Mouse (Mus musculus): ENCODE measurements around the gene Bicd2. TPM values are rescaled to one million over a fixed set of nuclear protein-coding genes. Genes with fewer than 3 reads are reported as not detected.

Gene Bicd2
- total RNA-seq (2021) = 10 to 100 TPM; 20.5 to 21.2 TPM
- long read RNA-seq, experiment 1, full-length matches to known transcripts = 29 of 35 reads
- long read RNA-seq, experiment 1, partial matches to known transcripts = 3 of 35 reads
- long read RNA-seq, experiment 1, other reads (novel, unspliced or antisense) = 3 of 35 reads
- long read RNA-seq, experiment 2, full-length matches to known transcripts = 38 of 50 reads
- long read RNA-seq, experiment 2, partial matches to known transcripts = 4 of 50 reads
- long read RNA-seq, experiment 2, other reads (novel, unspliced or antisense) = 8 of 50 reads

DNA sequence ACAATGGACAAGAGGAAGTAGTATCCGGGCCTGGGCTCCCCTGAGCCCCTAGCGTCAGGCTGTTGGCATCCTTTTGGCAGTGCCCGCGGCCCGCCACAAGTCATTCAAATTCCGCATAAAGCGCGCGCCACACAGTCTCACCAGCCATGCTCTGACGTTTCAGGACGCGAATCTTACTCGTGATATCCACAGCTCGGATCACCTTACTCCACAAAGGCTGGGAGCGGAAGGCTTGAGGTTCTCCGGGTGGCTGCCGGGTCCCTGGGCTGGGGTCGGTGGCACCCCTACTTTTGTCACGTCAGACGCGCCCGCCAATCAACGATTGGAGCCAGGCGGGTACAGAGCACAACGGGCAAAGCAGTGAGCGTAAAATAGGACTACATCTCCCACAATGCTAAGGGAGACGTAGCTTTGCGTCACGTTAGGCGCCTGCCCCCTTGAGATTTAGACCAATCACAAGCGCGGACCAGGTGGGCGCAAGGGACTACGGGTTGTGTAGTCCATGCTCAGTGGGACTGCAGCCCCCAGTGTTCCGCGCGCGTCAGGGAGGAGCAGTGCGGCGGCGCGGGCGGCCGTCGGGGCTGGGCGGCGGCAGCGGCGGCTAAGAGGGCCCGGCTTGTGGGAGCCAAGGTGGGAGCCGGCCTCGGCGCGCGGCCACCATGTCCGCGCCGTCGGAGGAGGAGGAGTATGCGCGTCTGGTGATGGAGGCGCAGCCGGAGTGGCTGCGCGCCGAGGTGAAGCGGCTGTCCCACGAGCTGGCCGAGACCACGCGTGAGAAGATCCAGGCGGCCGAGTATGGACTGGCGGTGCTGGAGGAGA, at the start of gene Bicd2:
TSS of gene Bicd2 (plus strand) at position 574 of the 819 bp plus-strand sequence.
- peak; percentile 97 for DNase-seq
- intact Hi-C loops (cut with DNase I; ENCODE audit: low total_unique reads) = no loop called here

DNA sequence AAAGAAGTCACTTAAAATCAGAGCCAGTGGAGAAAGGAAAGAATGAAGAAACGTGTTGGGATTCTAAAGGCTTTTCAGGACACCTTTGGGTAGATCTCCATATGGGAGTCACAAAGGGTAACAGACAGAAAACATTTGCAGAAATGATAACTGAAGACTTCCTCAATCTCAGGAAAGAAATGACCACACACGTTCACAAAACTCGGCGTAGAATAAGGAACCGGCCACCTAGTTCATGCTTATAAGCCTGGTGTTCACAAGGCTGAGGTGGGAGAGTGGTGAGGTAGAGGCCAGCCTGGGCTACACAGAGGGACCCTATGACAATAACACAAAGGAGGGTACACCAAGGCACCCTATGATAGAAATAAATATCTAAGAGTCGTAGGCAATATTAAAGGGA, 49.4 kb upstream of the Bicd2 start:
- intact Hi-C loops (cut with DNase I; ENCODE audit: low total_unique reads) = no loop called here

DNA sequence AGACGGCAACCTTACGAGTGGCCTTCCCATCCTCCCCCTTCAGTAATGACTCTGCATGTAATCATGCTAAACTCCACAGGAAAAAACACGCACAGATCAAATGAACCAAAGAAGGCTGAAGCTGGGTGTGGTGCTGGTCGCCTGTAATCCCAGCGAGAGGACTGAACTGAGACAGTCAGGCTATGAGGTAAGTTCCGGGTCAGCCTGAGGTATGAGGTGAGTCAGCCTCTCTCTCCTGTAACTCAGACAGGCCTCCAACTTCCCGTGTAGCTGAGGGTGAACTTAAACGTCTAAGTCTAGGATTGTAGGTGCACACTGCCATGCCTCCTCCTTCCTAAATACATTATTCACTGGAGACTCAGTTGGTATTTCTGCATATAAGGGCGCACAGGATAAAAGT, 47.3 kb upstream of the Bicd2 start:
- intact Hi-C loops (cut with DNase I; ENCODE audit: low total_unique reads) = no loop called here
- DNase-seq = no peak

More for the DNA sequence above, 49.4 kb upstream of the Bicd2 start:
- no peak for DNase-seq

DNA sequence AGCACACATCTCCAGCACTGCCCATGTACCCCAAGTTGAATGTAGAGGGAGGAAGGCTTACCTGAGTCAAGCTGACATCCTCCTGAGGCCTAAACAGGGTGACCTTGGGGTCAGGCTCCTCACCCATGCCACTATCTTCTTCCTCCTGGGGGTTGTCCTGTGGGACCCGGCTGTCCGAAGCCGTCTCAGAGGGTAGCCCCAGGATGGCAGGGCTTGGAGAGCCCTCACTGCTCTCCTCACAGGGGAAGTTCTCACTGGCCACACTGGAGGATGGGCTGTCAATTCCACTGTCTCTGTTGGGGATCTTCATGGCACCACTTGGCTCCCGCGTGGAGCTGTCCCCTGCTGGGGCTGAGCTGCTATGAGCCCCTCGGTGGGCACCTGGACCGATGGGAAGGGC, 45.1 kb upstream of the Bicd2 start:
- intact Hi-C loops (cut with DNase I; ENCODE audit: low total_unique reads) = no loop called here
- no peak for DNase-seq

DNA sequence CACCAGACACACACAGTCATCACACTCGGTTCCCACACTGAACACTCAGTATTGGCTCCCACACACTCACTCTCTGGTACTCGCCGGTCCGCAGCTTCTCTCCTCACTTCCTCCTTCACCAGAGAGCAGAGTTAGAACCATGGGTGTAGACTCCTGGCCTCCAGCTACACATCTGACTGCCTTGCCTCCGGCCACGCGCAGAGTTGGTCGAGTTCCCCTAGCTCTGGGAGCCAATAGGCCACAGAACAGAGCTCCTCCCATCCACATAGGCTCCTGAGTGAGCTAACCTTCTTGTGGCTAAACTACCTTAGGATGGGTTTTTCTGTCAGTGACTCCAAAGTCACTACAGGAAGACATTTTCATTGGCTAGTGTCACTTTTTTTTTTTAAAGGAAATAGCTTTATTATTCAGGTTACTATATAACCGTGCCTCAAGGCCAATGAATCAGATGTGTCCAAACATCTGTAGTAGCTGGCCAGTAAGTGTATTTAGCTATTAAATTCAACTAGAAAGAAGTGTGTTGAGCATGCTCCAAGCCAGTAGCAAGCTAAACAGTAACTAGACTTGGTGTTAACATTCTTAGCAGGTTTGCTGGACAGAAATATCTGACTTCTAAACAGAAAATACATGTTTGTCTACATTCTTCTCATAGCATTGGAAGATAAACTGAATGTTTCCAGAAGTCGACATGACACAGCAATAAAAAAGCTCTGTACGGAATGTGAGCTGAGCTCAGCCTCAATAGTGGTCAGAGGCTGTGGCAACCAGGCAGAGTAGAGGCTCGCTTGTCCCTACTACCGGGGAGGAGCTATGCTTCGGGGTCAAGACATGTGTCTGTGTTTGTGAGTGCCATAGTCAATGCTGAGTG, 42.6 kb upstream of the Bicd2 start:
- DNase-seq = no peak
- intact Hi-C loops (cut with DNase I; ENCODE audit: low total_unique reads) = no loop called here

DNA sequence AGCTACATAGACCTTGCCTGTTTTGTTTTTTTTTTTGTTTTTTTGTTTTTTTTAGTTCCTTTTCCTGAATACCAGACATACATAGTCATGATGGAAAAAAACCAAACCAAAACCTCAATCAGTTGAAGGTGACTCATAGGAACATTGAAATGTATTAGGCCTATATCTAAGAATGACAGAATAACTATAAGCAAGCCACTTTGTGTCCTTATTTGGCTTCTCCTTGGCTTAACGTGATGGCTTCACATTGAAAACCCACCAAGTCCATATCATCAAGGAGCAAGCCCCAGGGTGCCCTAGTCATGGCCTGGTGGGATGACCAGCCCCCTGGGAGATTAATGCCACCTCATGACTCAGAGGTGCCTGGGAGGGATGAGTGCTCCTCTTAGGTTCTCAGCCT, 40.6 kb upstream of the Bicd2 start:
- DNase-seq = no peak
- intact Hi-C loops (cut with DNase I; ENCODE audit: low total_unique reads) = no loop called here

DNA sequence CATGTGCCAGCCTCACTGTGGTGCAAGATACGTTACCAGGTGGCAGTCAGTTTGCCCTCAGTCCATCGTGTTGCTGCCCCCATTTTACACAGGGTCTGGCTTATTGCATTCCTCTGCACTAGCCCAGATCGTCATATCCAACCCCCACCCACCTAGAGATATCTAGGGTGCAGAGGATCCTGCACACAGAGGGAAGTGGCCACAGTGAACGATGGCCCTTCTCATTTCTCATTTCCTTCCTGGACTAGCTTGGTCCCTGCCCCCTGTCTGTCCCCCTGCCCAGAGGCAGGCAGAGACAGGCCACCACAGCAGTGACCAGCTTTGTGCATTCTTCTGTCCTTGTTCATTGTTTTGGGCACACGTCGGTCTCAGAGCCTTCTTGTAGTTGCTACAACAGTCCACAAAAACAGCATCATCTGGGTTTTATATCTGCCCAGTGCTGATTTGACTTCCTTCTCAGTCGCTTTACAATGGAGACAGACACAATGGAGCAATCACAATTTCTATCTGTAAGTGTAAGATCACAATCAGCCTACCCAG, 34.5 kb upstream of the Bicd2 start:
- intact Hi-C loops (cut with DNase I; ENCODE audit: low total_unique reads) = no loop called here
- no peak for DNase-seq

DNA sequence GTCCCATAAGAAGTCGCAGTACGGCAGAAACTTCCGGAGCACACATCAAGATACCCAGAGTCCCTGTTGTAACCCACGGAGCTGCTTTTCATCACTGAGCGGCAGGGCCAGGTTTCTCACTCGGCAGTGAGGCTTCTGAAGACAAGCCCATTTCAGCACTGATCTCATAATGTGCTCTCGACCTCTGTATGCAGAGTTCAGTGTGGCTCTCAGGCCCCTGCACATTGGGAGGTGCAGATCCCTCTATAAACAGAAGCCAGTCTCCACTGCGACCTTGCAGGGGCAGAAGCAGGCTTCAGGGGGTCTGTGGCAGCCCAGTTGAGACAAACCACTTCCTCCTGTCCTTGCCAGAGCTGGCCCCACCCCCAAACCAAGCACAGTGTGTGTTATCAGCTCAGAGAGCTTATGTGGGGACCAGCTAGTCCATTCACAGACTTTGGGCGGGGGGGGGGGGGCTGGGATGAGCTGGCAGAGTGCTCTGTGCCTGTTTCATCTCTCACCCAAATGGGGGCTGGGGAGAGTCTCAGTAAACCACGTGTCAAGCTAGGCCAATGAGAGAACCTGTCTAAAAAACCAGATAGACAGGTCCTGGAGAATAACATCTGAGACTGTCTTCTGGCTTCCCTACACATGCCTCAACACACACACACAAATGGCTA, 33.9 kb upstream of the Bicd2 start:
- intact Hi-C loops (cut with DNase I; ENCODE audit: low total_unique reads) = no loop called here
- peak; percentile 24 for DNase-seq

DNA sequence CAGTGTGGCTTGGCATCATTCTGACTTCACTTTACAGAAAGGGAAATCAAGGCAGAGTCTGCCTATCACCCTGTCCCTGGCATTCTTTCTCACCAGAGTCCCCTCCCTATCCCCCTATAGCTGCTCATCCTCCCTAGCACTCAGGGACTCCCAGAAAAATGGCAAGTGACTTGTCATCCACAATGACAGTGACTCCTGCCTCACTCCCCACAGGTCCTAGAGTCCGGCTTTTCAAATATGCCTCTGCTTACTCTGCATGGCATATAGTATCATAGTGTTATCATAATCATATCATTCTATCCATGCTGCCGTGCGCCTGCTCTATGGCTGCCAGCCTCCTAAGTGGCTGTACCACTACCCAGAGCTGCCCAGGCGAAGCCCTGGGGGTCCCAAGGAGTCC, 33.2 kb upstream of the Bicd2 start:
- DNase-seq = no peak
- intact Hi-C loops (cut with DNase I; ENCODE audit: low total_unique reads) = no loop called here

DNA sequence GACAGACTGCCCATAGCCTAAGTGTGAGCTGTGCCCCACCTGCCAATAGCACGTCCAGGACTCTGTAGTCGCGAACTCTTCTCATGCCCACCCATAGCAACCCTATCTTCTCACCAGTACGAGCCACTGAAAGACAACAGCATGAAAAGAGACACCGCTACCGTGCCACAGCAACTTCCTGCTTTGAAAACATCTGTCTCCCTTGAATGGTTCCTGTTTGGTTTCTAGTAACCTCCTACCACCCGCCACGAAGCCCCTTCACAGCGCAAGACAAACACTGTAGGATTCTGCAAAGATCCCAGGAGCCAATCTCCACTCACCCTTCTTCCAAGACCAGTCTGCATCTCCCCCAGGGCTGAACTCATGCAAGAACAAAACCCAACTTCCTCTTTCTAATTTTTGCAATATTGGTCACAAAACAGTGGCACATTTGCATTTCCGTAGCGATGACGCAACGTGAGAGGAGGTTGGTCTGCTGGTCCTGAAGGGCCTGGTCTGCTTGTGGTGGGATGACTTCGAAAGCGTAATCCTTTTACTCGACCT, 32.5 kb upstream of the Bicd2 start:
- intact Hi-C loops (cut with DNase I; ENCODE audit: low total_unique reads) = no loop called here
- no peak for DNase-seq

DNA sequence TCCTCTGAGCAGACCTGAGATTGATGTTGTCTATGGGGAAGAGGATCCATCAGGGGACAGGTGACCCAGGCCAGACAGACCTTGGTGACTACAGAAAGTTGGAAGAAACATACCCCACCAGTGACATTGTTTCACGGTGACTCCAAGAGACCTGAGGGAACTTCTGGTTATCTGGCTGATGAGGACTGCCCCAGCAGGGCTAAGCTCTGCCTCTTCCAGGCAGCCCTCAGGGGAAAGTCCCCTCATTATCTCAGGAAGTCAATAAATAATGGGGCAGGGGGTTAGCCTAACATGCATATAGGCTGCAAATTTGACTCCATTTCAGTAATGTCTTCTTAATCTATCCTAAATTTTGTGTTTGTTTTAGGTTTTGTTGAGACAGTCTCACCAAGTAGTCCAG, 31.9 kb upstream of the Bicd2 start:
- intact Hi-C loops (cut with DNase I; ENCODE audit: low total_unique reads) = no loop called here
- DNase-seq = no peak

DNA sequence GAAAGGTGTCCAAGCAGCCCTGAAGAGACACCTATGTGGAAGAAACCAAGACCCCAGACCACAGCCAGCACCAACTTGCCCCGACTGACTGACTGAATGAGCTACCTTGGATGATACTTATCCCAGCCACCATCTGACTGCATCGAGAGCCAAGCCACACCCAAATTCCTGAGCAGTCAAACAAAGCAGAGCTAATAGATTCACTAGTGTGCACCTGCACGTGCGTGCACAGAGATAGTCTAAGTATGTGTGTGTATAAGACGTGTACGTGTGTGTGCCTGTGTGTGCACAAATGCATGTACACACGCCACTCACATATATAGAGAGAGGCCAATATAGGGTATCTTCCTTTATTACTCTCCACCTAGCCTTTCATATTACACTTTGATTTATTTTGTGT, 29.7 kb upstream of the Bicd2 start:
- DNase-seq = no peak
- intact Hi-C loops (cut with DNase I; ENCODE audit: low total_unique reads) = no loop called here

DNA sequence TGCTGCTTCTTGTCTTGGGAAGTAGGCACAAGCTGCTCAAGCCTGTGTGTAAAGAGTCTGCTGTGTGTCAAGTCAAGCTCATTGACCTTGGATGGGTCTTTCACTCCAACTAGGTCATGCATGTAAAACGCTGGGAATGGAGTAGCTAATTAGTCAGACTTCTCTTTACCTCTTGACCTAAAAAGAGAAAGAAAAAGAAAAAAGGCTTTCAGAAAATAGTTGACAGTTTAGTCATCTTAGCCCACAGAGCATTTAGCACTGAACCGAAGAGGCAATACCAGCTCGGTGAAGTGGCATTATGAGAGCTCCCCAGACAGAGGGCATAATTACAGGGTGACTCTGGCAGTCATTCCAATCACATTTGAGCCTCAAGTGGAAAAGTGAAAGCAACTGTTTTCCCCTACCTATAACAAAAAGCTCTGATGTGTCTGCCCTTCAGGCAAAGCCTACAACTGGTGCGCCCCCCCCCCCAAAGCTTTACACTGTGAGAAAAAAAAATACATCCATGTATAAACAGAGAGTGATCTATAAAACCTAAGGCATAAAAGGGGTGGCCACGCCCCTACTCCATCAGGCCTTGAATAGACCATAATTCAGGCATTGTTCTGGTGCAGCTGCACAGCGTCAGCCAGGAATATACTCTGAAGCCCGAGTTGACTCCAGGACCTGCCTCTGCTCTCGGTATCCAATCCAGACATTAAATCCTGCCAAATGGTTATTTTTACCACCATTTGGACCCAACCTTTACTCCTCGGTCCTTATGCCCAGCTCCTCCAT, 24.8 kb upstream of the Bicd2 start:
- intact Hi-C loops (cut with DNase I; ENCODE audit: low total_unique reads) = no loop called here
- DNase-seq = no peak

DNA sequence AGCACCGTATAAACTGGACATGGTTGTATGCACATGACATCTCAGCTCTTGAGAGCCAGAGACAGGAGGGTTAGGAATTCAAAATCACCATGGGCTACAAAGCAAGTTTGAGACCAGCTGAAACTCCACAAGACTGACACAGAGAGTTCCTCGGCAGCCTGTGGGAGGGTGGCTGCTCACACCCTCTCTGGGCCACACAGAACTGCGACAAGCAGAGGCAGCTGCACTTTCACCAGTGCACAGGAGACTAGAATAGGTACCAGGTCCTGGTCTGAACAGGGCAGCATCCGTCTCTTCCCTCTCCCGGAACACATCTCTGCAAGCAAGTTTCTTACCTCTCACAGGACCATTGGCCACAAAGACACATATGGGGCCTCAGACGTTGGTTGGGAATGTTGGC, 23.9 kb upstream of the Bicd2 start:
- DNase-seq = no peak
- intact Hi-C loops (cut with DNase I; ENCODE audit: low total_unique reads) = no loop called here

DNA sequence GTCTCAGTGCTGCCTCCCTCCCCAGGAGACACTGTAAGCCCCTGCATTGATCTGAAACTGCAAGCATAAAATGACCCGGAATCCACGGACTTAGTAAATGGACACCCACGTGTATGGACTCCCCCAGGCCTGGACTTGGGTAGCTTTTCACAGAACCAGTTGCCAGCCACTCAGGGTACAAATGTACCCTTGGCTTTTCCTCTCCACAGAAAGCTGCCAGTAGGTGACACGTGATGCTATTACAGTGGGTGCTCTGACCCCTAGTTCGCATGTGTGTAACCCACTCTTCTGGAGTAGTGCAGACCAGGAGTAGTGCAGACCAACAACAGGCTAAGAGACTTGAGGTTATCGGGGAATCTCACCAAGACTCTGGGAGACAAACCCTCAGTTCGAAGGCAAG, 23.5 kb upstream of the Bicd2 start:
- DNase-seq = no peak
- intact Hi-C loops (cut with DNase I; ENCODE audit: low total_unique reads) = no loop called here

DNA sequence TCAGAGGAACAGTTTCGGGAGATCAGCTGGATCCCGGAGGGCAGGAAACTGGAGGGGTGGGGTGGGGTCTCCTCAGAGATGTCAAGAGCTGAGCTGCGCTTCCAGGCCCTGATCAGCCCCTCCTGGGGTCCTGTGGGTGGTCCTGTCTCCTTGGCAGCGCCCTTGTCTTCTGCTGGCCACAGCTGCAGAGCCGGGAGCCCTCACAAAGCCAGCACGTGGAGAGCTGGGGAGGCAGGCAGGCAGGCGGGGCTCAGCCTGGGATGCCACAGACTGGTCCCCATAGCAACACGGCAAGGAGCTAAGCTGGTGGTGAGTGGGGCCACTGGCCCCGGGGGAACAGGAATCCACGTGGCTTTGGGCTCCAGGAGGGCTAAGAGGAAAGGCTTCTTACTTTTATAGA, 21.3 kb upstream of the Bicd2 start, which contains the start of gene Fgd3:
TSS of gene Fgd3 (minus strand) at position 272 of the 400 bp plus-strand sequence.
- intact Hi-C loops (cut with DNase I; ENCODE audit: low total_unique reads) = no loop called here
- DNase-seq = peak; percentile 39

DNA sequence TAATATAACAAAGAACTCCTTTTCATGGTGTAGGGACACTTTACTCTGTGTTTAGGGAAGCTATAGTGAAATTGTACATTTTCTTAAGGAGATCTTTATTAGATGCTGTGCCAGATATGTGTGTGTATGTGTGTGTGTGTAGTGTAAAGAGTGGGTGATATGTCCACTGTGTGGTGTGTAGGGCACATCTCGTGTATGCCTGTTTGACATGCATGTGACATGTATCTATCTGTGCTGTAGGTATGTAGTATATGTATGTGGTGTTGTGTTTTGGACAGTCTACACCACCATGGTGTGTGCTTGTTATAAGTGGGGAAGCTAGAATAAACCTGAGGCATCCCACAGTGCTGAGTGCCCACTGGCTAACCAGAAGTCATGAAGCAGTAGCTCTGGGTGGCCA, 20.9 kb upstream of the Bicd2 start:
- no peak for DNase-seq
- intact Hi-C loops (cut with DNase I; ENCODE audit: low total_unique reads) = no loop called here

DNA sequence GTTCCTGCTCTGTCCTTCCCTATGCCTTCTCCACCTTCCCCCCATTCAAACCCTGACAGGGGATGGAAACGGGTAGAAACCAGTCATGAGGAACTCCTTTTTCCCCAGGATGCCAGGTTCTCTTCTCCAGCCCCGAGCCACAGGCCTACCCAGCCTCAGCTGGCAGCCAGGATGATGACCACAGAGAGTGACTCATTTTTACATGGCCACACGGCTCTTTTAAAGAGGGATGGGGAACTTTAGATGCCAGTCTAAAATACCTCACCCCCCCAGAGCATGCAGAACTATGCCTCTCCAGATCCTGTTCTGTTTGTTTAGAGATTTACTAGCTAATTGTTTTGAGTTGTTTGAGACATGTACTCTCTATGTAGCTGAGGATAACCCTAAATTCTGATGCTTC, 19.9 kb upstream of the Bicd2 start:
- intact Hi-C loops (cut with DNase I; ENCODE audit: low total_unique reads) = no loop called here
- DNase-seq = no peak

Data from gastrocnemius, postnatal 14 days (tissue).